Mouse (Mus musculus) MEL (cell line): ENCODE measurements at regions not wholly inside any gene's neighbourhood (a gene's known extent, or its start where the extent isn't known, plus 50 kb on each side); places are given as distances from the start of the nearest gene placed in this dataset.

Experiments used
- DNase-seq: peaks from one replicate; pipeline ENCODE4 v3.0.0; 2011; ENCODE audit warnings: low read depth, low spot score
- H3K27ac ChIP-seq: 2 replicates; pipeline ENCODE4 v1.5.1; 2012; ENCODE audit warnings: low read depth, mild to moderate bottlenecking, control low read depth, low read length, moderate library complexity; ENCODE audit not compliant: control insufficient read depth
- H3K27me3 ChIP-seq, 2 experiments: fragments of 150-350 bp in 1 of 2; sonication (generic) in 1 of 2; 2 replicates each; pipeline ENCODE4 v1.6.1; 2012; ENCODE audit warnings: low read length in 2 of 2, mild to moderate bottlenecking in 2 of 2, improper control_type of control experiment in 1 of 2, moderate library complexity in 1 of 2; ENCODE audit not compliant: insufficient read depth in 2 of 2, control insufficient read depth in 1 of 2
- H3K36me3 ChIP-seq, 2 experiments: 2 replicates each; pipeline ENCODE4 v1.6.1; 2012 to 2014; ENCODE audit warnings: low read length in 2 of 2, improper control_type of control experiment in 1 of 2, inconsistent platforms in 1 of 2, mild to moderate bottlenecking in 1 of 2; ENCODE audit not compliant: insufficient read depth in 2 of 2, control insufficient read depth in 1 of 2
- H3K4me1 ChIP-seq, 2 experiments: fragments of 150-350 bp in 1 of 2; sonication (generic) in 1 of 2; 2 replicates each; pipeline ENCODE4 v1.6.1; 2012; ENCODE audit warnings: low read length in 2 of 2, improper control_type of control experiment in 1 of 2, mild to moderate bottlenecking in 1 of 2; ENCODE audit not compliant: insufficient read depth in 2 of 2, control insufficient read depth in 1 of 2
- H3K4me3 ChIP-seq, 2 experiments: fragments of 150-350 bp in 1 of 2; sonication (generic) in 1 of 2; 2 replicates each; pipeline ENCODE4 v1.5.1; 2012; ENCODE audit warnings: low read depth in 2 of 2, low read length in 2 of 2, mild to moderate bottlenecking in 2 of 2, moderate library complexity in 2 of 2, control low read depth in 1 of 2, improper control_type of control experiment in 1 of 2; ENCODE audit not compliant: control insufficient read depth in 1 of 2, insufficient read depth in 1 of 2
- H3K79me2 ChIP-seq: 2 replicates; pipeline ENCODE4 v1.6.1; 2012; ENCODE audit warnings: mild to moderate bottlenecking, low read length, moderate library complexity; ENCODE audit not compliant: control insufficient read depth, poor library complexity, insufficient read depth
- H3K9ac ChIP-seq: 2 replicates; pipeline ENCODE4 v1.6.1; 2012; ENCODE audit warnings: low read depth, mild to moderate bottlenecking, control low read depth, low read length, moderate library complexity; ENCODE audit not compliant: control insufficient read depth, poor library complexity, severe bottlenecking
- H3K9me3 ChIP-seq: fragments of 150-350 bp; sonication (generic); replicated peaks from 2 replicates; pipeline ENCODE4 v1.6.1; 2012; ENCODE audit warnings: mild to moderate bottlenecking, low read length, improper control_type of control experiment, moderate library complexity; ENCODE audit not compliant: insufficient read depth
- BHLHE40 ChIP-seq: IDR thresholded peaks from 2 replicates; pipeline ENCODE4 v1.6.1; 2012; ENCODE audit warnings: low read depth, mild to moderate bottlenecking, inconsistent platforms, low read length, improper control_type of control experiment, borderline replicate concordance
- E2F4 ChIP-seq: IDR thresholded peaks from 2 replicates; pipeline ENCODE4 v1.6.1; 2011; ENCODE audit warnings: low read depth, low read length, improper control_type of control experiment, borderline replicate concordance
- ELF1 ChIP-seq: IDR thresholded peaks from 2 replicates; pipeline ENCODE4 v1.6.1; 2014; ENCODE audit warnings: low read depth, mild to moderate bottlenecking, inconsistent platforms, low read length, improper control_type of control experiment, moderate library complexity
- EP300 ChIP-seq, 2 experiments: IDR thresholded peaks; 2 replicates each; pipeline ENCODE4 v1.6.1; 2011; ENCODE audit warnings: improper control_type of control experiment in 2 of 2, low read length in 2 of 2, low read depth in 1 of 2, mild to moderate bottlenecking in 1 of 2
- GABPA ChIP-seq: IDR thresholded peaks from 2 replicates; pipeline ENCODE4 v1.6.1; 2012; ENCODE audit warnings: low read depth, mild to moderate bottlenecking, inconsistent platforms, low read length, improper control_type of control experiment, moderate library complexity
- JUND ChIP-seq: IDR thresholded peaks from 2 replicates; pipeline ENCODE4 v1.6.1; 2011; ENCODE audit warnings: low read depth, mild to moderate bottlenecking, improper control_type of control experiment, low read length
- KAT2A ChIP-seq: conservative IDR thresholded peaks from 2 replicates; pipeline ENCODE4 v1.6.1; 2012; ENCODE audit warnings: low read depth, low read length, improper control_type of control experiment, inconsistent platforms
- MAFK ChIP-seq: IDR thresholded peaks from 2 replicates; pipeline ENCODE4 v1.6.1; 2011; ENCODE audit warnings: low read depth, mild to moderate bottlenecking, low read length, improper control_type of control experiment, borderline replicate concordance
- MAX ChIP-seq: IDR thresholded peaks from 2 replicates; pipeline ENCODE4 v1.6.1; 2011; ENCODE audit warnings: low read length, improper control_type of control experiment
- MAZ ChIP-seq: IDR thresholded peaks from 2 replicates; pipeline ENCODE4 v1.6.1; 2012; ENCODE audit warnings: low read depth, mild to moderate bottlenecking, inconsistent platforms, low read length, improper control_type of control experiment
- MEF2A ChIP-seq: IDR thresholded peaks from 2 replicates; pipeline ENCODE4 v1.6.1; 2014; ENCODE audit warnings: low read depth, mild to moderate bottlenecking, inconsistent platforms, low read length, improper control_type of control experiment; ENCODE audit not compliant: poor library complexity, insufficient replicate concordance, severe bottlenecking; ENCODE audit errors: extremely low read depth
- MXI1 ChIP-seq: IDR thresholded peaks from 2 replicates; pipeline ENCODE4 v1.6.1; 2011; ENCODE audit warnings: mild to moderate bottlenecking, low read depth, low read length, improper control_type of control experiment
- MYB ChIP-seq: IDR thresholded peaks from 2 replicates; pipeline ENCODE4 v1.6.1; 2011; ENCODE audit warnings: mild to moderate bottlenecking, low read depth, low read length, improper control_type of control experiment
- NELFE ChIP-seq: IDR thresholded peaks from 2 replicates; pipeline ENCODE4 v1.6.1; 2011; ENCODE audit warnings: low read depth, low read length, improper control_type of control experiment
- NRF1 ChIP-seq: IDR thresholded peaks from 2 replicates; pipeline ENCODE4 v1.6.1; 2014; ENCODE audit warnings: low read depth, mild to moderate bottlenecking, inconsistent platforms, low read length, improper control_type of control experiment, moderate library complexity; ENCODE audit not compliant: poor library complexity, insufficient read depth, severe bottlenecking
- POLR2AphosphoS2 ChIP-seq: IDR thresholded peaks from 2 replicates; pipeline ENCODE4 v1.6.1; 2011; ENCODE audit warnings: low read length, improper control_type of control experiment
- TAL1 ChIP-seq: IDR thresholded peaks from 2 replicates; pipeline ENCODE4 v1.6.1; 2012; ENCODE audit warnings: mild to moderate bottlenecking, inconsistent platforms, low read length, moderate library complexity, mixed read lengths
- TBP ChIP-seq: IDR thresholded peaks from 2 replicates; pipeline ENCODE4 v1.8.0; 2011; ENCODE audit warnings: low read depth, low read length, improper control_type of control experiment
- UBTF ChIP-seq: IDR thresholded peaks from 2 replicates; pipeline ENCODE4 v1.6.1; 2012; ENCODE audit warnings: low read depth, mild to moderate bottlenecking, inconsistent platforms, low read length, improper control_type of control experiment, moderate library complexity, borderline replicate concordance; ENCODE audit not compliant: insufficient read depth
- USF1 ChIP-seq: IDR thresholded peaks from 2 replicates; pipeline ENCODE4 v1.6.1; 2014; ENCODE audit warnings: low read depth, mild to moderate bottlenecking, inconsistent platforms, low read length, improper control_type of control experiment, moderate library complexity
- USF2 ChIP-seq, 2 experiments: IDR thresholded peaks; 2 replicates each; pipeline ENCODE4 v1.6.1; 2011 to 2012; ENCODE audit warnings: improper control_type of control experiment in 2 of 2, low read length in 2 of 2, borderline replicate concordance in 1 of 2, inconsistent platforms in 1 of 2, low read depth in 1 of 2, mild to moderate bottlenecking in 1 of 2; ENCODE audit not compliant: insufficient read depth in 1 of 2
- ZC3H11A ChIP-seq: IDR thresholded peaks from 2 replicates; pipeline ENCODE4 v1.6.1; 2012; ENCODE audit warnings: low read depth, mild to moderate bottlenecking, inconsistent platforms, low read length, improper control_type of control experiment
- ZKSCAN1 ChIP-seq: IDR thresholded peaks from 2 replicates; pipeline ENCODE4 v1.6.1; 2012; ENCODE audit warnings: low read depth, mild to moderate bottlenecking, inconsistent platforms, low read length, improper control_type of control experiment, moderate library complexity
- ZMIZ1 ChIP-seq: IDR thresholded peaks from 2 replicates; pipeline ENCODE4 v1.6.1; 2012; ENCODE audit warnings: low read depth, mild to moderate bottlenecking, inconsistent platforms, low read length, improper control_type of control experiment, moderate library complexity

DNA sequence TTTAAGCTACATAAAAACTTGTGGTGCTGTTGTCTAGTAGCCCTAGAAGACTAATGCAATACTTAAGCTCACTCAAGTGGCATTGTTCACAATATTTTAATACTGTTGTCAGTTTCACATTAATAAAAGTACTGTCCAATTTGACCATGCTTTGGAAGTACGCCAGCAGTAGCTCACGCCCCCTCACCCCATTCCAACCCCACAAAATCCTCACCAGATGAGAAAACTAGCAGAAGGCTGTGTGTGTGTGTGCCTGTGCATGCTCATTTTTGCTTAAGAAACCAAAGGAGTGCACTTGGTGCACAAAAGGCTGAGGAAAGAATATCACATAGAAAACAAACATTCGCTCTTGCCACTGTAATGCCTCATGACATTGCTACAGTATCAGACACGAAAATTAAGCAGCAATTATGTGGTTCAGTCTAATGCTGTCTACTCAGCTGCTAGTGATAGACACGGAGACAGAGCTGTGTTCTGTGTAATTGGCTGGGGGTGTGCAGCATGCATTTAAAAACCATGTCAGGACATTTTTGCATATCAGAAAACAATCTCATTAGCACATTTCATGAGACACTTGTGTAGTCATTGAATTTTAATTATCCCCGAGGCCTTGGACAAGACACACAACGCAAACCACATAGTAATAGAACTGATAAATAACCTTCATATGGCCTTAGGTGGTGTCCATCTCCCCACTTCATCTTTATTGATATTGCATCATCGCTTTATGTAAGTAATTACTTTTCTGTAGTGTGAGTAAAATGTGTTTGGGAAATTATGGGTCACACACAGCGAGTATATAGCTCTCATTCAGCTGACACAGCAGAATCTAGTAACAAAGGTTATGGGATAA lies 405.6 kb upstream of the Pik3r1 start:
- no peak overlapping the region for H3K4me3 ChIP-seq
- no peaks in the 10 kb centered on the region for H3K36me3 ChIP-seq
- DNase-seq: no peak
- TF ChIP-seq ELF1 (no peak), MAX (no peak), NELFE (no peak), TBP (no peak), POLR2AphosphoS2 (no peak), MXI1 (no peak), JUND (no peak), UBTF (no peak), ZMIZ1 (no peak), ZKSCAN1 (no peak), NRF1 (no peak), KAT2A (no peak), USF1 (no peak), USF2 (IDR thresholded peaks at IDR 0.05; ENCODE audit: borderline replicate concordance in 1 of 2, insufficient read depth in 1 of 2, low read depth in 1 of 2, low read length in 2 of 2) (no peak), GABPA (no peak), MAFK (no peak), BHLHE40 (no peak), ZC3H11A (no peak), MYB (no peak)
- no peak overlapping the region for H3K9ac ChIP-seq
- H3K79me2 ChIP-seq: no peaks in the 10 kb centered on the region
- no peaks in the 10 kb centered on the region; a peak in 2 of 4 replicates for H3K27me3 ChIP-seq
- H3K27ac ChIP-seq: no peak overlapping the region
- H3K4me1 ChIP-seq: no peaks in the 10 kb centered on the region
- no peaks in the 10 kb centered on the region for H3K9me3 ChIP-seq

DNA sequence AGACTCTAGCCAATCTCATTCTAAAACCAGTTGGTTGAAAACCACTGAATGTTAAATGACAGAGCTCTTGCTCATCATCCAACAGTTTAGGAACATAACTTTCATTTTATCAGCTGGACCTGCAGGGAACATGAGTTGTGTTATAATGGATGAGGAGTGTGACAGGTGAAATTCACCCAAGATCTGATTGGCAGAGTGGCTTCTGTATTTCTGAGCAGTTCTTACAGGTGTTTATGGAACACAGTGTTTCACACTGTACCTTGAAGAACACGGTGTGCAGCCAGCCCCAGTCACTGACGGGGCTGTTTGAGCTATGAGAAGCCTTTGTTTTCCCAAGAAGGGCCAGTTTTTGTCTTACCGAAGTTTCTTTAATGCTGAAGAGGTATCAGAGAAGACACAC lies 406.4 kb upstream of the Pik3r1 start:
- H3K36me3 ChIP-seq: no peaks in the 10 kb centered on the region
- no peaks in the 10 kb centered on the region for H3K4me1 ChIP-seq
- no peaks in the 10 kb centered on the region for H3K9me3 ChIP-seq
- no peak overlapping the region for H3K9ac ChIP-seq
- H3K27ac ChIP-seq: no peak overlapping the region
- no peak overlapping the region for H3K4me3 ChIP-seq
- no peak for DNase-seq
- TF ChIP-seq USF2 (IDR thresholded peaks at IDR 0.05; ENCODE audit: borderline replicate concordance in 1 of 2, insufficient read depth in 1 of 2, low read depth in 1 of 2, low read length in 2 of 2) (no peak), NRF1 (no peak), NELFE (no peak), MAZ (no peak), TAL1 (no peak), EP300 (IDR thresholded peaks at IDR 0.05; ENCODE audit: low read depth in 1 of 2, low read length in 2 of 2) (no peak), ZC3H11A (no peak), MEF2A (no peak), E2F4 (no peak)
- H3K79me2 ChIP-seq: no peaks in the 10 kb centered on the region
- no peaks in the 10 kb centered on the region; a peak in 2 of 4 replicates for H3K27me3 ChIP-seq
